Mouse (Mus musculus) lung, embryonic 16.5 days (tissue): ENCODE data around the gene Ltbr. TPM values are rescaled to one million over a fixed set of nuclear protein-coding genes. Genes with fewer than 3 reads are reported as not detected.

ENCODE experiments used
- ATAC-seq: fragments of 200-750 bp; cut with Nextera tagmentation; 2 replicates; pipeline ENCODE4 v1.8.0; 2017; ENCODE audit warnings: low read depth, mild to moderate bottlenecking, moderate library complexity
- H3K27ac ChIP-seq: fragments of 300-500 bp; sonication (generic); 2 replicates; pipeline ENCODE4 v1.5.1; 2014; ENCODE audit warnings: mild to moderate bottlenecking, control low read depth, low read length
- H3K27me3 ChIP-seq: fragments of 300-500 bp; sonication (generic); 2 replicates; pipeline ENCODE4 v1.6.1; 2014; ENCODE audit warnings: low read depth, low read length, mixed read lengths; ENCODE audit not compliant: control insufficient read depth, insufficient read depth
- H3K36me3 ChIP-seq: fragments of 300-500 bp; sonication (generic); 2 replicates; pipeline ENCODE4 v1.6.1; 2014; ENCODE audit warnings: low read length; ENCODE audit not compliant: control insufficient read depth, insufficient read depth
- H3K4me1 ChIP-seq: fragments of 300-500 bp; sonication (generic); replicated peaks from 2 replicates; pipeline ENCODE4 v1.6.1; 2014; ENCODE audit warnings: low read length, mixed read lengths; ENCODE audit not compliant: control insufficient read depth, insufficient read depth
- H3K4me2 ChIP-seq: fragments of 300-500 bp; sonication (generic); 2 replicates; pipeline ENCODE4 v1.6.1; 2014; ENCODE audit warnings: low read depth, low read length, control low read depth
- H3K4me3 ChIP-seq: fragments of 300-500 bp; sonication (generic); 2 replicates; pipeline ENCODE4 v1.5.1; 2014; ENCODE audit warnings: mild to moderate bottlenecking, low read length, control low read depth
- H3K9ac ChIP-seq: fragments of 300-500 bp; sonication (generic); 2 replicates; pipeline ENCODE4 v1.6.1; 2014; ENCODE audit warnings: low read length, control low read depth
- H3K9me3 ChIP-seq: fragments of 300-500 bp; sonication (generic); 2 replicates; pipeline ENCODE4 v1.6.1; 2016; ENCODE audit warnings: low read length; ENCODE audit not compliant: control insufficient read depth
- WGBS: fragments of 180-500 bp; shearing (Covaris S2); extraction: QIAGEN DNeasy Blood & Tissue Kit; methylation state at CpG from one replicate; pipeline ENCODE4 v1.1.7; 2014; 5-methylcytosine and 5-hydroxymethylcytosine counted together
- polyA plus RNA-seq: library from polyadenylated mRNA; unstranded; fragments of >200 nt; fragmentation: Nextera tagmentation; extraction: Ambion mirVana; gene quantifications from 2 replicates; pipeline ENCODE4 v1.2.1, GENCODE M21; 2015

The Ltbr gene
- polyA plus RNA-seq, 1 experiment from 2014 or later: 91.1 TPM

- no peaks in the 10 kb centered on the region for H3K36me3 ChIP-seq
- H3K4me3 ChIP-seq: no peak overlapping the region
- H3K9ac ChIP-seq: no peak overlapping the region
- no peak overlapping the region for H3K27ac ChIP-seq
- no peaks in the 10 kb centered on the region for H3K4me1 ChIP-seq
- H3K9me3 ChIP-seq: no peaks in the 10 kb centered on the region
- WGBS: 30% methylated on average over 10 of the region's 10 CpGs
- H3K27me3 ChIP-seq: no peaks in the 10 kb centered on the region
- ATAC-seq: no peak
- H3K4me2 ChIP-seq: no peak overlapping the region
Observed at GRCm38 (mm10) chr6:125265239-125265638, 48.4 kb downstream of the Ltbr start.

- WGBS: 72% methylated on average over 9 of the region's 9 CpGs
- Histone ChIP-seq H3K4me2 (no peak overlapping the region), H3K4me1 (no peaks in the 10 kb centered on the region), H3K36me3 (no peaks in the 10 kb centered on the region), H3K27ac (no peak overlapping the region), H3K27me3 (no peaks in the 10 kb centered on the region), H3K4me3 (no peak overlapping the region), H3K9ac (no peak overlapping the region), H3K9me3 (no peaks in the 10 kb centered on the region)
- no peak for ATAC-seq
Observed at GRCm38 (mm10) chr6:125264219-125264618, 49.5 kb downstream of the Ltbr start.

- no peak overlapping the region for H3K9ac ChIP-seq
- no peaks in the 10 kb centered on the region for H3K36me3 ChIP-seq
- no peak overlapping the region for H3K4me2 ChIP-seq
- no peak for ATAC-seq
- no peaks in the 10 kb centered on the region for H3K9me3 ChIP-seq
- H3K4me3 ChIP-seq: no peak overlapping the region
- WGBS: 54% methylated on average over 10 of the region's 10 CpGs
- H3K27ac ChIP-seq: no peak overlapping the region
- no peaks in the 10 kb centered on the region for H3K4me1 ChIP-seq
- H3K27me3 ChIP-seq: no peaks in the 10 kb centered on the region
Observed at GRCm38 (mm10) chr6:125260006-125260555, 53.6 kb downstream of the Ltbr start.

Other genes with a start within 250 kb of the Ltbr start
- 0.45 and 0.49 TPM in 2 replicates for gene Lpar5, start 246.0 kb downstream of the Ltbr start, polyA plus RNA-seq
- gene Chd4, start 217.9 kb downstream of the Ltbr start, polyA plus RNA-seq: 58.2 and 59.4 TPM in 2 replicates
- gene Nop2, start 182.0 kb downstream of the Ltbr start, polyA plus RNA-seq: 44.5 and 52.5 TPM in 2 replicates
- 5.5 and 7.2 TPM in 2 replicates for gene Iffo1, start 168.6 kb downstream of the Ltbr start, polyA plus RNA-seq
- 1,562 and 1,631 TPM in 2 replicates for gene Gapdh, start 147.4 kb downstream of the Ltbr start, polyA plus RNA-seq
- 123 and 135 TPM in 2 replicates for gene Ncapd2, start 122.2 kb downstream of the Ltbr start, polyA plus RNA-seq
- 216 and 226 TPM in 2 replicates for gene Mrpl51, start 122.1 kb downstream of the Ltbr start, polyA plus RNA-seq
- gene Vamp1, start 98.3 kb downstream of the Ltbr start, polyA plus RNA-seq: 5.2 and 6.0 TPM in 2 replicates
- 9.0 and 10.0 TPM in 2 replicates for gene Tapbpl, start 82.0 kb downstream of the Ltbr start, polyA plus RNA-seq
- gene Cd27, start 76.9 kb downstream of the Ltbr start, polyA plus RNA-seq: 3.1 and 5.7 TPM in 2 replicates
- gene Tuba3a, start 27.8 kb downstream of the Ltbr start, polyA plus RNA-seq: 0.16 TPM in 1 of 2 replicates, not detected in the other
- gene Scnn1a, start 6.8 kb upstream of the Ltbr start, polyA plus RNA-seq: 9.1 and 13.4 TPM in 2 replicates
- 115 and 117 TPM in 2 replicates for gene Tnfrsf1a, start 35.5 kb upstream of the Ltbr start, polyA plus RNA-seq
- gene Plekhg6, start 66.9 kb upstream of the Ltbr start, polyA plus RNA-seq: 0.49 and 0.99 TPM in 2 replicates
- gene Cd9, start 180.9 kb upstream of the Ltbr start, polyA plus RNA-seq: 356 and 405 TPM in 2 replicates
- gene Vwf, start 232.9 kb upstream of the Ltbr start, polyA plus RNA-seq: 21.6 and 22.2 TPM in 2 replicates